Mouse (Mus musculus) thymus, adult 18-20 months (tissue): Measurements from ENCODE around the gene Slc9a7.

Source experiments
- DNase-seq, 2 experiments: peaks; one replicate each; pipeline ENCODE4 v3.0.0; 2022; ENCODE audit warnings: mixed read lengths in 2 of 2

Gene Slc9a7

DNA sequence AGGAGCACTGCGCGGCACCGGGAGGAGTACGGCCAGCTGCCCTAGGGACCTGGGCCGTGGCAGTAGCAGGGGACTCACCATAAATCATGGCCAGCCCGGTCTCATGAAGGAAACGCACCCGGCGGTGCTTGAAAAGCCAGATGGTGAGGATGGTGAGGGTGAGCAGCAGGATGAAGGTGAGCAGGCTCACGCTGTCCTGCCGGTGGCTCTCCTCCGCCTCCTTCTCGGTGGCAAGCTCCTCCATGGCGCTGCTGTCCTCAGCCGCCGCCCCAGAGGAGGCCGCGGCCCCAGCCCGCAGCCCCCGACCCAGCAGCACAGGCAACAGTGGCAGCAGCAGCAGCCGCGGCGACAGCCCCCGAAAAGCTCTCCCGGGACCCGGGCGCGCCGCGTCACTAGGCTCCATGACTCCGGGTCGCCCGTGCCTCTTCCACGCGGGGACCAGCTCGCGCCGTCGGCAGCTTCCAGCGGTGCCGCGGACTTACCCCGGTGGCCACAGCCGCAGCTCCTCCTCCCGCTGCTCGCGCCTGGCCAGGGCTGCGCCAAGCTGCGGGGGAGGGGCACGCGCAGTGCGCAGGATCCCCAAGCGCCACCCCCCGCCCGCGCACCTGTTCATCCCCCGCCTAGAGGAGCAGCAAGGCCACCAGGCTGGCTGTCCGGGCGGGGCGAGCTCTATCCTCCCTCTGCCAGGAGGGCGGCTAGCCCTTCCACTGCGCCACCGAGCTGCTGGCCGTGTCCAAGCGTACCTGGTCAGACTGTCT, at the start of gene Slc9a7:
Slc9a7 (minus strand) TSS at position 526 of the 758 bp plus-strand sequence.
- DNase-seq = peak; percentile 52 to 58

DNA sequence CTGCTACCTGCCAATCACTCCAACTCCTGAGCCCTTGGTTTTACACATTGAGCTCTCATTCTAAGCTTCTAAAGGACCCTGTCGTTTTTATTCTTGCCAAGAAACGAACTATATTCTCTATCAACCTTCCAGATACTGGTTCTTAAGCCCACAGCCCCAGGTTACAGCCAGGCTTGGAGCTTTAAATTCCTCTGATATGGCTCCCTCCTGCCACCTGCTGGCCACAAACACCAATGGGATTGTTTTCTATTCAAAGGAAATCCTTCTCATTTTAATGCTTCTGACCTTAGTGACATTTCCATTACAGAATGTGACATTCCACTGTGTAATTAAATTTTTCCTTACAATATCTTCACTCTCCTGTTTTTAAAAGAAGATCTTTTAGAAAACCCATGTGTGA, 44.1 kb upstream of the Slc9a7 start:
- no peak for DNase-seq

DNA sequence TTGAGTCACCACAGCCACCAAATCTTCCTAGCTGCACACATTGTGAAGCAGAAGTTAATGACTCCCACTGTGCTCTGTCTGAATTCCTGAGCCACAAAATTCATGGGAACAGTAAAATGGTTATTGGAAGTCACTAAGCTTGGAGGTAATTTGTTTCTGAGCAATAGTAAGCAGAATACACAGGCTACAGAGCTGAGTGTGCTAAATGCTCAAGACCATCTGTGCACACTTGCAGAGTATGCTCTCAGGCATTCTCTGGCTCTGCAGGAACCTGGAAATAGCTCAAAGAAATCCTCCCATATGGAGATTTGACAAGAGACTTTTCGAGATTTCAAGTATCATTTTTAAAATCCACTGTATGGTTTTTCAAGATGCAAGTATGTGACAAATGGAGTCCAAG, 41.1 kb upstream of the Slc9a7 start:
- DNase-seq = no peak

DNA sequence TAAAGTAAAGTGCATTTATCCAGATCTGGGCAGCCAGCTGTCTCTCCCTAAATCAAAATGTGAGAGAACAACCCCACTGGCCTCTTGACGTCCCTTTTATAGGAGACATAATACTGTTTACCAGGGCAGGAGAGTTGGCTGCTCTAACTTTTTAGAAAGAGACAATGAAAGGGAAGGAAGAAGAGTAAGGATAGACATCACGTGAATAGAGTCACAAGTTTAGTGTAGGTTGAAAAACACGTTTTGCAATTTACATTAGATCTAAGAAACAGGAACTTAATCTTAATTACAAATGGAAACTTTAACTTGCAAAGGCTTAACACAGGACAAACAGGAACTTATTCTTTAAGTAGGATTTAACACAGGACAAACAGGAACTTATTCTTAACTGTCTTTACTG, 15.6 kb upstream of the Slc9a7 start:
- DNase-seq = no peak

DNA sequence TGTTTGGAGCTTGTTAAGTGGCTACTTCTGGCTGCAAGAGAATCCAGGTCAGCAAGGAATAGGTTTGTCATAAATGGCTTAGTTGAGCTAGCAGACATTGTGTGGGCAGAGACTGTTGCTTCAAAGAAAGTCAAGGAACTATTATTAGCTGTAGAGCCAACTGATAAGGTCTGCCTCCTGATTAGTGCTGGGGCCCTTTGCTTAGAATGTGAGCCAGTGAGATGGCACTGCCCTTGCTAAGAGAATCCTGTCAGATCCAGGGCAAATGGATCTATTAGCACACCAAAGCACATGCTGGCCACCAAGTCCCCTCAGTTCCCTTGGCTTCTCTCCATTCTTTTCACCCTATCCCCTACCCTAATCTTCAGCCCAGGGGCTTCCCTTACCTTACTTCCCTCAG, 14.3 kb upstream of the Slc9a7 start:
- no peak for DNase-seq

DNA sequence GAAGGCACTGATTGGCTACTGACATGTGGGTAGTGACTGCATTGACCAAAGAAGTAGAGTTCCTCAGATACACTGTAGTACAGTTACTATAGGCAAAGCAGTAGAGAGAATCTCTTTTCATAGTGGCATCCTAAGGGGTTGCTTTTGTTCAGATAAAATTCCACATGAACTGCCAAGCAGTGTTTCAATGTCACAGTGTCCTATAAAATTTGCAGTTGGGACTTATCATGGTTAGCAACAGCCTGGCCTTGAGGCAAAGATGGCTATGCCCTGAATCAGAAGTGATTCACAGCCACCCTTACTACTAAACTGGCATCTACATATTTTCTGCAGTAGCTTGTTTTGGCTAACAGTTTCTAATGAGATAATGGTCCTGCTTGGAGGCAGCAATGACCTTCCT, 11.7 kb upstream of the Slc9a7 start:
- DNase-seq = no peak

GRCm38 (mm10) chrX:20292040-20292417, 422 bp upstream of the Slc9a7 start:
- DNase-seq = no peak

DNA sequence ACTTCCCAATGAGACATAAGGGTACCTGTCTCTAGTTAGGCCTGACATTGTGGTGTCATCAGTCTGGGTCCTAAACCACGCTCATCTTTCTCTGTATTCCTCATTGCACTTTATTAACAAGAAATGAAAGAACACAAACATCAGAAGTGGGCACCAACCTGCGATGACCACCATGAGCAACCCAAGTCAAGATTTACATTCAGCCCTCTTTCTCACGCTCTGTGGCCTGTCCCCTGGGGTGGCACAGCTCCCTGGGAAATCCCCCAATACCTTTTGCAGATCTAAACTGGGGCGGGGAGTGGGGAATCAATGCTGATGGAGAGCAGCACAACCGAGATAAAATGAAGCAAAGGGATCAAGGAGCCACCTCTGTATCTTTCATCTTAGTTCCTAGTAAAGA, 892 bp downstream of the Slc9a7 start:
- no peak for DNase-seq

GRCm38 (mm10) chrX:20288674-20289073, 2.9 kb downstream of the Slc9a7 start:
- no peak for DNase-seq

- DNase-seq = no peak
These were observed 5.4 kb downstream of the Slc9a7 start for GRCm38 (mm10) chrX:20286254-20286653.

DNA sequence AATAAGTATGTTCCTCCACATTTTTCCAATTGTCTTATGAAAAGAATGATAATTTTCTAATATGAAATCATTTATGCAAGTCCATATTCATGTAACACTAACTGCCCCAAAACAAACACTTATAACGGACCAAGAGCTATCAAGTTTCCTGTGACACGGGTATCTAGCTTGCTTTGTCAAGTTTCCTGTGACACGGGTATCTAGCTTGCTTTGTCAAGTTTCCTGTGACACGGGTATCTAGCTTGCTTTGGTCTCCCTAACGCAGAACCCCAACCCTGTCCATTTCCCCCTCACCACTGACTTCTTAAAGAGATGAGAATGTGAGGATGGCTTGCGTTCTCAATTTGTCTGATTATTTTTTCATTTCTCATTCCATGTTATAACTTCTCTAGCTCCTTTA, 12.2 kb downstream of the Slc9a7 start:
- no peak for DNase-seq

- DNase-seq = no peak
These were observed 17.8 kb downstream of the Slc9a7 start for GRCm38 (mm10) chrX:20273854-20274253.

- DNase-seq = no peak
These were observed 19.6 kb downstream of the Slc9a7 start for GRCm38 (mm10) chrX:20271980-20272379.

DNA sequence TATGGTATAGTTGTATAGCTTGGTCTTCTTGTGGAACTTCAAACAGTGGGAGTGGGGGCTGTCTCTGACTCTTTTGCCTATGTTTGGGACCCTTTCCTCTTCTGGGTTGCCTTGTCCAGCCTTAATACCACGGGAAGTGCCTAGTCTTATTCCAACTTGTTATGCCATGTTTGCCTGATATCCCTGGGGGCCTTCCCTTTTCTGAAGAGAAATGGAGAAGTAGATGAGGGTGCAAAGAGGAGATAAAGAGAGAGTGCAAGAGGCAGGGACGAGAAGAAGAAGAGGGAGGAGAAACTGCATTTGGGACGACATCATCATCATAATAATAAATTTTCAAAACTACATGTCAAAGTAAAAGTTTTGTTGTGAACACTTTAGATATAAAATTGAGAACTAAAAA, 21.6 kb downstream of the Slc9a7 start:
- DNase-seq = no peak

- DNase-seq = no peak
These were observed 27.2 kb downstream of the Slc9a7 start for GRCm38 (mm10) chrX:20264370-20264769.

- no peak for DNase-seq
These were observed 63.5 kb downstream of the Slc9a7 start for GRCm38 (mm10) chrX:20228102-20228501.

- DNase-seq = no peak
These were observed 70.1 kb downstream of the Slc9a7 start for GRCm38 (mm10) chrX:20221486-20221885.

- DNase-seq = no peak
These were observed 106.0 kb downstream of the Slc9a7 start for GRCm38 (mm10) chrX:20185616-20186015.

- DNase-seq = no peak
These were observed 114.8 kb downstream of the Slc9a7 start for GRCm38 (mm10) chrX:20176792-20177191.

DNA sequence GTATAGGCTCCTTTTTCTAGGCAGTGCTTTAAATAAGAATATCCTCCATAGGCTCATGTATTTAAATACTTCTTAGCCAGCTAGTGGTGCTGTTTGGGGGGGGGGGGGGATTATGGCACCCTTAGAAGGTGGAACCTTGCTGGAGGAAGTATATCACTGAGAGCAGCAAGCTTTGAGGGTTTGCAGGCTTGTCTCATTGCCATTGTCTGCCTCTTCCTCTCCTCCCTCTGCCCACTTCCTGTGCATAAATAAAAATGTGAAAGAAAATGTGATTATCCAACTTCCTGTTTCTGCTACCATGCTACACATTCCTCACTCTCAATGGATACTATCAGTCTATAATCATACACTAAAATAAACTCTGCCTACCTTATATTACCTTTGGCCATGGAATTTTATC, 123.2 kb downstream of the Slc9a7 start:
- no peak for DNase-seq

DNA sequence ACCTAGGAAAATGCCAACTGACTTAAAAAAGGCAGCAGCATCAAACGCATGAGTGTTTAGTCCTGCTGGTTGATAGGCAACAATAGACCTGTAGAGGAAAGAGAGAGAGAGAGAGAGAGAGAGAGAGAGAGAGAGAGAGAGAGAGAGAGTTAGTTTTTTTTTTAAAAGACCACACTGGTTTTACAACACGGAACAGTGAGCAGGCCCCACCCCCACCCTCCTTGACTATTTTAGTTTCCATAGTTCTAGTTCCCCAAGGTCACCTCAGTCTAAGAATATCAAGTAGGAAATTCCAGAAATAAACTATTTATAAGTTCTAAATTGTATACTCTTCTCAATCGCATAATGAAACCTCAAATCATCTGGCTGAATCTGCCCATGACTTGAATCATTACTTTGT, 126.6 kb downstream of the Slc9a7 start:
- no peak for DNase-seq

GRCm38 (mm10) chrX:20162322-20162711, 129.3 kb downstream of the Slc9a7 start:
- no peak for DNase-seq

GRCm38 (mm10) chrX:20161687-20162321, 129.8 kb downstream of the Slc9a7 start:
- no peak for DNase-seq

DNA sequence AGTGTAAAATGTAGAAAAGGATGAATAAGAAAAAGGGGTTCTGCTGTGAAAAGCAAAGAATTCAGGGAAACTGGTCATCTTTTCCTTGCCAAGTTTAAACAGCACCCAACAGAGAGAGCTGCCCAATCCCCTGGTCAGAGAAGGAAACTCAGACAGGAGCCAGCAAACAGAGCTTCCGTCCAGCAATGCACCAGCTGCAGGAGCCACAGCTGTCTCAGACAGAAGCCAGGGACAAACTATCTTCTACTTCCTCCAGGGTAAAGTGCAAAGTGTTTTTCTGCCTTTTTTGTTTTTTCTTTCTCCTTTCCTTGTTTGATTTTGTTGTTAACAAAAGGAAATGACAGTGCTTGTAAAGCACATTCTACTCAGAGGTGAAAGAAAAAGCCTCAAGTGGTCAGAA, 131.3 kb downstream of the Slc9a7 start:
- DNase-seq = no peak

DNA sequence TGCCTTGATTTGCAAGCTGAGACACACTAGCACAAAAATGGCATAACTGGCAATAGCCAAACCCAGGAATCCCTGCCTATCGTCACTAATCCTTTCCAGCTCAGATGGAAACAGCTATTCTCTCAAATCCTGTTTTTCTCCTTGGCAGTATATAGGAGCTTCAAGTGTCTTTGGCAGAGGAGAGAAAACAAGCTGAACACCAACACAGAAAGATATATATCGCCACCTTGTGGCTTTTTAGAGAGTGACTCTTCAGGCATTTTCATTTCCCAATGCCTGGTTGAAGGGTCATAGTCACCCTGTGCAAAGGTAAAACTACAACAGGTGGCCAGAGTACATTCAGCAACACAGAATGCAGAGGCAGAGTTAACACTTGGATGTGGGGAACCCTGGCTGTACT, 134.1 kb downstream of the Slc9a7 start:
- DNase-seq = no peak
